Mouse (Mus musculus) forebrain, embryonic 11.5 days (tissue): Measurements from ENCODE around the gene Dpysl4. TPM values are rescaled to one million over a fixed set of nuclear protein-coding genes. Genes with fewer than 3 reads are reported as not detected.

Experiments used
- ATAC-seq: fragments of 200-750 bp; cut with Nextera tagmentation; replicated peaks from 2 replicates; pipeline ENCODE4 v1.8.0; 2017; ENCODE audit warnings: moderate TSS enrichment; ENCODE audit not compliant: low FRiP score
- DNase-seq: peaks from one replicate; pipeline ENCODE4 v3.0.0-alpha.2; 2017; ENCODE audit warnings: low spot score
- H3K27ac ChIP-seq: fragments of 300-500 bp; sonication (generic); 2 replicates; pipeline ENCODE4 v1.5.1; 2014; ENCODE audit warnings: low read depth, low read length
- H3K27me3 ChIP-seq: fragments of 300-500 bp; sonication (generic); 2 replicates; pipeline ENCODE4 v1.6.1; 2014; ENCODE audit warnings: mild to moderate bottlenecking, low read length, mixed read lengths; ENCODE audit not compliant: control insufficient read depth, insufficient read depth
- H3K36me3 ChIP-seq: fragments of 300-500 bp; sonication (generic); 2 replicates; pipeline ENCODE4 v1.6.1; 2014; ENCODE audit warnings: mild to moderate bottlenecking, low read length, moderate library complexity, mixed read lengths; ENCODE audit not compliant: control insufficient read depth, insufficient read depth
- H3K4me1 ChIP-seq: fragments of 300-500 bp; sonication (generic); replicated peaks from 2 replicates; pipeline ENCODE4 v1.6.1; 2014; ENCODE audit warnings: low read length, mixed read lengths; ENCODE audit not compliant: control insufficient read depth, insufficient read depth
- H3K4me2 ChIP-seq: fragments of 300-500 bp; sonication (generic); 2 replicates; pipeline ENCODE4 v1.6.1; 2014; ENCODE audit warnings: low read depth, mild to moderate bottlenecking, low read length, moderate library complexity, mixed read lengths; ENCODE audit not compliant: severe bottlenecking
- H3K4me3 ChIP-seq: fragments of 300-500 bp; sonication (generic); 2 replicates; pipeline ENCODE4 v1.5.1; 2014; ENCODE audit warnings: low read depth, low read length
- H3K9ac ChIP-seq: fragments of 300-500 bp; sonication (generic); 2 replicates; pipeline ENCODE4 v1.6.1; 2014; ENCODE audit warnings: low read length
- H3K9me3 ChIP-seq: fragments of 300-500 bp; sonication (generic); 2 replicates; pipeline ENCODE4 v1.6.1; 2016; ENCODE audit warnings: low read length, mixed read lengths; ENCODE audit not compliant: control insufficient read depth
- WGBS: fragments of 180-500 bp; shearing (Covaris S2); extraction: QIAGEN DNeasy Blood & Tissue Kit; methylation state at CpG from one replicate; pipeline ENCODE4 v1.1.7; 2014; 5-methylcytosine and 5-hydroxymethylcytosine counted together
- polyA plus RNA-seq: library from polyadenylated mRNA; unstranded; fragments of >200 nt; fragmentation: Nextera tagmentation; extraction: Ambion mirVana; gene quantifications from 2 replicates; pipeline ENCODE4 v1.2.1, GENCODE M21; 2014

Gene Dpysl4
- polyA plus RNA-seq = 113 and 125 TPM in 2 replicates

GRCm38 (mm10) chr7:139085629-139086194 is at the start of gene Dpysl4:
TSS of gene Dpysl4 (plus strand) at chr7:139086001.
- DNase-seq (peak; percentile 90), ATAC-seq (peak; percentile 84)
- no peaks in the 10 kb centered on the region; the same call in 1 of the 2 replicates for H3K36me3 ChIP-seq
- H3K4me2 ChIP-seq = peak within 1 kb of the TSS; percentile 77
- H3K9ac ChIP-seq = peak within 1 kb of the TSS; percentile 87
- H3K9me3 ChIP-seq = no peaks in the 10 kb centered on the region; the same call in 1 of the 2 replicates
- H3K27ac ChIP-seq = peak within 1 kb of the TSS; percentile 37; the same call in 1 of the 2 replicates
- 0 out of 2 replicates have a peak, but pooled peaks cover 2% of the 10 kb centered on the region for H3K4me1 ChIP-seq
- peaks cover 2% of the 10 kb centered on the region for H3K27me3 ChIP-seq
- peak within 1 kb of the TSS; percentile 73 for H3K4me3 ChIP-seq
- 7% methylated on average over 32 of the region's 32 CpGs for WGBS

GRCm38 (mm10) chr7:139063406-139063805 is 22.4 kb upstream of the Dpysl4 start:
- no peaks in the 10 kb centered on the region for H3K4me1 ChIP-seq
- H3K4me3 ChIP-seq = no peak overlapping the region
- no peak overlapping the region for H3K9ac ChIP-seq
- no peak overlapping the region for H3K4me2 ChIP-seq
- DNase-seq (no peak), ATAC-seq (no peak)
- 54% methylated on average over 4 of the region's 4 CpGs for WGBS
- no peaks in the 10 kb centered on the region for H3K9me3 ChIP-seq
- H3K36me3 ChIP-seq = no peaks in the 10 kb centered on the region
- H3K27me3 ChIP-seq = no peaks in the 10 kb centered on the region
- H3K27ac ChIP-seq = no peak overlapping the region

GRCm38 (mm10) chr7:139068182-139068623 is 17.6 kb upstream of the Dpysl4 start:
- no peaks in the 10 kb centered on the region for H3K9me3 ChIP-seq
- no peaks in the 10 kb centered on the region for H3K27me3 ChIP-seq
- peak; percentile 72; the same call in 1 of the 2 replicates for ATAC-seq
- no peak overlapping the region for H3K9ac ChIP-seq
- H3K27ac ChIP-seq = no peak overlapping the region
- no peaks in the 10 kb centered on the region for H3K4me1 ChIP-seq
- no peak overlapping the region for H3K4me3 ChIP-seq
- WGBS = 0% methylated on average over 2 of the region's 2 CpGs
- no peaks in the 10 kb centered on the region for H3K36me3 ChIP-seq
- DNase-seq = peak; percentile 85
- no peak overlapping the region for H3K4me2 ChIP-seq

- ATAC-seq (no peak), DNase-seq (no peak)
- WGBS = 48% methylated on average over 6 of the region's 6 CpGs
- Histone ChIP-seq H3K36me3 (no peaks in the 10 kb centered on the region), H3K9me3 (no peaks in the 10 kb centered on the region), H3K27ac (0 out of 2 replicates have a peak overlapping the region, but pooled peaks have one; percentile 0), H3K27me3 (no peaks in the 10 kb centered on the region), H3K4me1 (peaks cover 20% of the 10 kb centered on the region; the same call in 1 of the 2 replicates), H3K4me3 (no peak overlapping the region), H3K4me2 (no peak overlapping the region), H3K9ac (no peak overlapping the region)
Measured at GRCm38 (mm10) chr7:139074189-139074588, 11.6 kb upstream of the Dpysl4 start.

DNA sequence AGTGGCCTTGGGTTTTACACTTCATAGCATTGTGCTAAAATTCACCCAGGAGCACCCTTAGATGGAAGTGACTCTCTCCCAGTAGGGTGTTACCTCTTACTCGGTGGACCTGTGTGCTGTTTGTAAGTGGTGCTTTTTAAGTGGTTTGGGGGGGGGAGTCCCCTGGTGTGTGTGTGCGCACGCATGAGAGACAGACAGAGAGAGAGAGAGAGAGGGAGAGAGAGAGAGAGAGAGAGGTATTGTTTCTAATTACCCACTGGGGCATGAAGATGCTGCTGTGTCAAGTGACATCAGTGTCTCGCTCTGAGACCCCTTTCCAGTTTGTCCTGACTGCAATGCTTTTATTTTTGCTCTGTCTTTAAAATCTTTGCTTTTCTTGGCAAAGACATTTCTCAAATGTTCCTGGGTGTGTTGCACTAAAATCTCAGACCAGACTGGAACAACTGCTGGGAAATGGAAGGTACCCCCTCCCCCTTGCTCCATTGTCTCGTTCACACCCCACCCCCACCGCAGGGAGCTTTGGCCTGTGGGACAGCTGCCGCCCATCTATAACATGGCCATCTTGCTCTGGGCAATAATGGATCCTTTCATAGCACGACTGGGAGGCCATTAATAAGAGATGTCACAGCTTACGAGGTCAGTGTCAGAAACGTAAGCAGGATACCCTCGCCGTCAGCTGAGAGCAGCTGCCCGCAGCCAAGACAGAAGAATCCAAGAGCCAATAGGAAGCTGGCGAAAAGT is 10.6 kb upstream of the Dpysl4 start:
- Histone ChIP-seq H3K36me3 (no peaks in the 10 kb centered on the region), H3K4me1 (peaks cover 20% of the 10 kb centered on the region; the same call in 1 of the 2 replicates), H3K27ac (peak overlapping the region; percentile 64; the same call in 1 of the 2 replicates), H3K4me3 (no peak overlapping the region), H3K9ac (no peak overlapping the region; the same call in 1 of the 2 replicates), H3K9me3 (no peaks in the 10 kb centered on the region), H3K4me2 (no peak overlapping the region), H3K27me3 (no peaks in the 10 kb centered on the region)
- ATAC-seq (peak; percentile 59), DNase-seq (no peak)
- 32% methylated on average over 14 of the region's 14 CpGs for WGBS

- H3K4me2 ChIP-seq = no peak overlapping the region
- no peaks in the 10 kb centered on the region; the same call in 1 of the 2 replicates for H3K9me3 ChIP-seq
- no peaks in the 10 kb centered on the region for H3K36me3 ChIP-seq
- ATAC-seq (peak; percentile 57; the same call in 1 of the 2 replicates), DNase-seq (peak; percentile 60)
- WGBS = 13% methylated on average over 7 of the region's 7 CpGs
- peak overlapping the region; percentile 75 for H3K27ac ChIP-seq
- H3K27me3 ChIP-seq = no peaks in the 10 kb centered on the region
- H3K9ac ChIP-seq = no peak overlapping the region
- no peak overlapping the region for H3K4me3 ChIP-seq
- H3K4me1 ChIP-seq = peaks cover 20% of the 10 kb centered on the region; the same call in 1 of the 2 replicates
Measured at GRCm38 (mm10) chr7:139077283-139077682, 8.5 kb upstream of the Dpysl4 start.

DNA sequence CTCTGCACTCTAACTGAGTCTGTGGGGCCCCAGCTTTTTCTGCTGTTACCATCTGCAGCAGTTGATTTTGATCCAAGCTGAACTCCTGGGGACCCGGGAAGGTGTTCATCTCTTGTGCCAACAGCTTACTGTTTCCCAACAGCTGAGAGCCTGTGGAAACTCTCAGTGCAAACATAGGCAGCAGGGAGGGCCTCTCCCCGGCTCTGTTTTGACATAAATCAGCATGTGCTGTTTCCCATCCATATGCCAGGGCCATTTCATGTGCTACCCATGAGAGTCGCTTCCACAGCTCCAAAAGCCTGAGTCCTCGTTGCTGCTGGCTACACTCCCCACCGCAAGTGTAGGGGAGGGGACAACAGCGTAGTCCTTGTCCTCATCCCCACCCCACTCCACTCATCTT is 7.6 kb upstream of the Dpysl4 start:
- Histone ChIP-seq H3K27ac (no peak overlapping the region), H3K27me3 (no peaks in the 10 kb centered on the region), H3K9ac (no peak overlapping the region), H3K36me3 (no peaks in the 10 kb centered on the region), H3K4me2 (no peak overlapping the region), H3K4me3 (no peak overlapping the region), H3K9me3 (no peaks in the 10 kb centered on the region; the same call in 1 of the 2 replicates), H3K4me1 (peaks cover 22% of the 10 kb centered on the region; the same call in 1 of the 2 replicates)
- WGBS = 65% methylated on average over 6 of the region's 6 CpGs
- ATAC-seq = no peak
- no peak for DNase-seq

GRCm38 (mm10) chr7:139079141-139079540 is 6.7 kb upstream of the Dpysl4 start:
- Histone ChIP-seq H3K9me3 (no peaks in the 10 kb centered on the region; the same call in 1 of the 2 replicates), H3K9ac (no peak overlapping the region), H3K36me3 (no peaks in the 10 kb centered on the region), H3K27me3 (no peaks in the 10 kb centered on the region), H3K27ac (no peak overlapping the region), H3K4me2 (no peak overlapping the region), H3K4me3 (no peak overlapping the region), H3K4me1 (peaks cover 20% of the 10 kb centered on the region; the same call in 1 of the 2 replicates)
- DNase-seq (no peak), ATAC-seq (no peak)
- WGBS = 81% methylated on average over 7 of the region's 7 CpGs
